Mouse (Mus musculus) urinary bladder, postnatal 36 days (tissue): ENCODE data around the gene Klc3.

ENCODE experiments used
- DNase-seq, 2 experiments: peaks; one replicate each; pipeline ENCODE4 v3.0.0; 2022; ENCODE audit warnings: low spot score in 2 of 2, mixed read lengths in 1 of 2

Klc3 gene

GRCm38 (mm10) chr7:19409753-19410152, 5.8 kb upstream of the Klc3 start:
- no peak for DNase-seq

- peak; percentile 74 to 80 for DNase-seq
Observed at GRCm38 (mm10) chr7:19405417-19405816, 1.5 kb upstream of the Klc3 start.

- DNase-seq: no peak
Observed at GRCm38 (mm10) chr7:19404476-19404875, 572 bp upstream of the Klc3 start, which contains the start of gene Ckm. Gene Ckm (plus strand): TSS chr7:19404776.

GRCm38 (mm10) chr7:19402535-19403112, 1.3 kb downstream of the Klc3 start:
- DNase-seq: no peak

GRCm38 (mm10) chr7:19400946-19401345, 3.0 kb downstream of the Klc3 start:
- DNase-seq: no peak

- peak; percentile 62 to 71 for DNase-seq
Observed at GRCm38 (mm10) chr7:19399496-19400280, 4.2 kb downstream of the Klc3 start.

- DNase-seq: no peak
Observed at GRCm38 (mm10) chr7:19394484-19394883, 9.4 kb downstream of the Klc3 start.

GRCm38 (mm10) chr7:19388699-19389413, 15.0 kb downstream of the Klc3 start:
- no peak for DNase-seq

GRCm38 (mm10) chr7:19383708-19384107, 20.2 kb downstream of the Klc3 start:
- DNase-seq: no peak

- DNase-seq: peak in 1 of 2 experiments; percentile 52
Observed at GRCm38 (mm10) chr7:19382166-19382541, 21.8 kb downstream of the Klc3 start.

GRCm38 (mm10) chr7:19381377-19382165, 22.3 kb downstream of the Klc3 start, which contains the start of gene Ercc2:
Gene Ercc2 (plus strand): TSS chr7:19382010.
- DNase-seq: peak; percentile 99

- DNase-seq: no peak
Observed at GRCm38 (mm10) chr7:19378049-19378448, 25.9 kb downstream of the Klc3 start.

GRCm38 (mm10) chr7:19376019-19376418, 27.9 kb downstream of the Klc3 start:
- no peak for DNase-seq

GRCm38 (mm10) chr7:19375368-19375767, 28.5 kb downstream of the Klc3 start:
- no peak for DNase-seq

GRCm38 (mm10) chr7:19373367-19373766, 30.5 kb downstream of the Klc3 start:
- no peak for DNase-seq

- DNase-seq: no peak
Observed at GRCm38 (mm10) chr7:19369823-19370425, 34.0 kb downstream of the Klc3 start.

GRCm38 (mm10) chr7:19368380-19368779, 35.5 kb downstream of the Klc3 start:
- no peak for DNase-seq

- DNase-seq: peak; percentile 68 to 79
Observed at GRCm38 (mm10) chr7:19365376-19365775, 38.5 kb downstream of the Klc3 start.

GRCm38 (mm10) chr7:19363881-19364280, 40.0 kb downstream of the Klc3 start:
- peak; percentile 80 to 89 for DNase-seq

- DNase-seq: no peak
Observed at GRCm38 (mm10) chr7:19362276-19362675, 41.6 kb downstream of the Klc3 start.

- DNase-seq: peak; percentile 83 to 88
Observed at GRCm38 (mm10) chr7:19361720-19362119, 42.2 kb downstream of the Klc3 start.
